Mouse (Mus musculus): ENCODE data around the gene Cpsf6.
A peak's percentile ranks its signal among the peaks of the same experiment; 100 is the strongest.

The Cpsf6 gene

GRCm38 (mm10) chr10:117335649-117336048 is 44.2 kb downstream of the Cpsf6 start:
- DNase-seq (ENCODE audit: low read depth, low spot score), result no peak

- DNase-seq (ENCODE audit: low read depth, low spot score), result no peak
These were observed 49.3 kb downstream of the Cpsf6 start for GRCm38 (mm10) chr10:117330521-117330920.

DNA sequence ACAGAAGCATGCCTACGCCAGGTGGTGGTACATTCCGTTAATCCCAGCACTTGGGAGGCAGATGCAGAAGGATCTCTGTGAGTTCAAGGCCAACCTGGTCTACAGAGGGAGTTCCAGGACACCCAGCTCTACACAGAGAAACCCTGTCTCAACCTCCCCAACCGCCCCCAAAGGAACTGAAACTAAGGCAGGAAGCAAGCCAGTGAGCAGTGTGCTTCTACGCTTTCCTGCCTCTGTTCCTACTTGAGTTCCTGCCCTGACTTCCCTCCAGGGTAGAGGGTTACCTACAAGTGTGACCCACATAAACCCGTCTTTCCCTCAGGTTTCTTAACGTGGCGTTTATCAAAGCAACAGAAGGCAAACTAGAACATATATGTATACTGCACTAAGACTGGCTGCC is 56.0 kb downstream of the Cpsf6 start:
- no peak for DNase-seq (ENCODE audit: low read depth, low spot score)

- DNase-seq (ENCODE audit: low read depth, low spot score), result no peak
These were observed 57.2 kb downstream of the Cpsf6 start for GRCm38 (mm10) chr10:117322630-117323029.

DNA sequence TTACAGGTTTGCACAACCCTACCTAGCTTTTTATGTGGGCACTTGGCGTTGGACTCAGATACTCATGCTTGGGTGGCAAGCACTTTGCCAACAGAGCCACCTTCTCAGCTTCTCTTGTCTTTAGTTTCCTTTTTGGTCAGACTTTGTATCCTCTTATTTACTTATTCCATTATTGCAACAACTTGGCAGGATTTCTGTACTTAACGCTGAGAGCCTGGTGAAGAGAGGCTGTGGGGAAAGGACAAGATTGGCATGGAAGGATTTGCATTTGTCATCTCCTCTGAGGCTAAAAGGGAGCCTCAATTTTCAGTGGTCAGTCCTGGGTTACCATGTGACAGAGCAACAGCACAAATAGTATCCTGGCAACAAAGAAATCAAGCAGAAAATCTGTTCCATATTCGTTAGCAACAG is 59.2 kb downstream of the Cpsf6 start:
- no peak for DNase-seq (ENCODE audit: low read depth, low spot score)

GRCm38 (mm10) chr10:117316391-117316790 is 63.4 kb downstream of the Cpsf6 start:
- DNase-seq (ENCODE audit: low read depth, low spot score), result no peak

GRCm38 (mm10) chr10:117313133-117313532 is 66.7 kb downstream of the Cpsf6 start:
- no peak for DNase-seq (ENCODE audit: low read depth, low spot score)

- no peak for DNase-seq (ENCODE audit: low read depth, low spot score)
These were observed 67.6 kb downstream of the Cpsf6 start for GRCm38 (mm10) chr10:117312168-117312567.

DNA sequence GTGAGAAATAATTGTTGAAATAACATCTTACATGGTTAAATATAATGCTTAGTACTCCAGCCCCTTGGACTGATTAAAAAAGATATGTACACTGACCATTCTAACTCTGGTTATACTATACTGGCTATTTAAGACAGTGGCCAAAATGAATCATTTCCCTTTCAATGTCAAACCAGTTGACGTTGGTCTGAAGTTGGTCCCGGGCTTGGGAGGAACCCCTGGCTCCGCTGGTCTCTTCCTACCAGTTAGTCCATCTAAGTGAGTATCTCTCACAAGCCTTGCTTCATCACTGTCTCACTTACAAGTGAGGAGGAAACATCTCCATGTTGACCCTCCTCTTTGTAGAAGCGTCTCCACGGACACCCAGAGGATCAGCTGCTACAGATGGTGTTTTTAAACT is 75.4 kb downstream of the Cpsf6 start:
- DNase-seq (ENCODE audit: low read depth, low spot score), result no peak

- peak; percentile 27 for DNase-seq (ENCODE audit: low read depth, low spot score)
These were observed 78.1 kb downstream of the Cpsf6 start for GRCm38 (mm10) chr10:117301688-117302087.

- no peak for DNase-seq (ENCODE audit: low read depth, low spot score)
These were observed 79.8 kb downstream of the Cpsf6 start for GRCm38 (mm10) chr10:117299901-117300520.

GRCm38 (mm10) chr10:117299106-117299505 is 80.7 kb downstream of the Cpsf6 start:
- no peak for DNase-seq (ENCODE audit: low read depth, low spot score)

DNA sequence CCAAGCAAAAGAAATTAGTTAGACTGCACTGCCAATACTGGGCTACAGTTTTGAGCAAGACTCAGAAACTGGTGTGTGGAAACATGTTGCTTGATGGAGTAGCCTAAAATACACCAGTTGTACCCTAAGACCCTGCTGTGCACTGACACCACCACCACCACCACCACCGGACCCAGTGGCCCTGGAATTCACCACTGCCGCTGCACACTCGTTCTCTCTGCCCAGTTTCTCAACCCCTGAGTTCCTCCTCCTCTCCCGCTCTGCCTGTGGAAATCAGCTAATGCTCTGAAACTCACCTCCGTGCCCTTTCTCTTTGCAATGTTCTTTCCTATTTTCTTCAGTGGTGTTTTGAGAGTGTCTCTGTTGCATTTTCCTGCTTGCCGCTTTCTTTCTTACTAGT is 81.5 kb downstream of the Cpsf6 start:
- DNase-seq (ENCODE audit: low read depth, low spot score), result no peak
